Mouse (Mus musculus) liver, embryonic 11.5 days (tissue): ENCODE measurements at regions not wholly inside any gene's neighbourhood (a gene's known extent, or its start where the extent isn't known, plus 50 kb on each side); places are given as distances from the start of the nearest gene placed in this dataset.

Experiments
- ATAC-seq: fragments of 200-750 bp; cut with Nextera tagmentation; replicated peaks from 2 replicates; pipeline ENCODE4 v1.8.0; 2017; ENCODE audit warnings: moderate number of reproducible peaks, mild to moderate bottlenecking, moderate TSS enrichment, moderate library complexity; ENCODE audit not compliant: low FRiP score
- DNase-seq: peaks from one replicate; pipeline ENCODE4 v3.0.0-alpha.2; 2017; ENCODE audit warnings: low spot score
- H3K27ac ChIP-seq: fragments of 300-500 bp; sonication (generic); 2 replicates; pipeline ENCODE4 v1.5.1; 2014; ENCODE audit warnings: mild to moderate bottlenecking, low read depth, low read length, control low read depth
- H3K27me3 ChIP-seq: fragments of 300-500 bp; sonication (generic); replicated peaks from 2 replicates; pipeline ENCODE4 v1.6.1; 2014; ENCODE audit warnings: low read length, mixed read lengths; ENCODE audit not compliant: control insufficient read depth, insufficient read depth
- H3K36me3 ChIP-seq: fragments of 300-500 bp; sonication (generic); 2 replicates; pipeline ENCODE4 v1.6.1; 2014; ENCODE audit warnings: mild to moderate bottlenecking, low read length, moderate library complexity, mixed read lengths; ENCODE audit not compliant: control insufficient read depth, insufficient read depth
- H3K4me1 ChIP-seq: fragments of 300-500 bp; sonication (generic); replicated peaks from 2 replicates; pipeline ENCODE4 v1.6.1; 2014; ENCODE audit warnings: low read length, mixed read lengths; ENCODE audit not compliant: control insufficient read depth, insufficient read depth
- H3K4me2 ChIP-seq: fragments of 300-500 bp; sonication (generic); 2 replicates; pipeline ENCODE4 v1.6.1; 2014; ENCODE audit warnings: mild to moderate bottlenecking, control low read depth, moderate library complexity
- H3K4me3 ChIP-seq: fragments of 300-500 bp; sonication (generic); 2 replicates; pipeline ENCODE4 v1.5.1; 2014; ENCODE audit warnings: low read depth, low read length, control low read depth
- H3K9ac ChIP-seq: fragments of 300-500 bp; sonication (generic); 2 replicates; pipeline ENCODE4 v1.6.1; 2014; ENCODE audit warnings: low read depth, low read length, control low read depth
- H3K9me3 ChIP-seq: fragments of 300-500 bp; sonication (generic); 2 replicates; pipeline ENCODE4 v1.6.1; 2016; ENCODE audit warnings: low read length, inconsistent platforms, mixed read lengths; ENCODE audit not compliant: control insufficient read depth
- WGBS: fragments of 180-500 bp; shearing (Covaris S2); extraction: QIAGEN DNeasy Blood & Tissue Kit; methylation state at CpG from one replicate; pipeline ENCODE4 v1.1.7; 2014; 5-methylcytosine and 5-hydroxymethylcytosine counted together

GRCm38 (mm10) chr5:133400826-133401225 is 698.7 kb upstream of the Castor2 start:
- ATAC-seq (no peak), DNase-seq (no peak)
- no peaks in the 10 kb centered on the region for H3K36me3 ChIP-seq
- no peak overlapping the region for H3K27ac ChIP-seq
- no peak overlapping the region for H3K4me2 ChIP-seq
- WGBS = 44% methylated on average over 1 of the region's 1 CpGs
- no peak overlapping the region for H3K9ac ChIP-seq
- no peaks in the 10 kb centered on the region for H3K4me1 ChIP-seq
- no peak overlapping the region for H3K4me3 ChIP-seq
- H3K27me3 ChIP-seq = no peaks in the 10 kb centered on the region
- no peaks in the 10 kb centered on the region for H3K9me3 ChIP-seq

- no peaks in the 10 kb centered on the region for H3K4me1 ChIP-seq
- ATAC-seq = no peak
- WGBS = 67% methylated on average over 4 of the region's 4 CpGs
Observed at GRCm38 (mm10) chr5:133389896-133390295, 709.6 kb upstream of the Castor2 start.

GRCm38 (mm10) chr5:133389023-133389840 is 710.3 kb upstream of the Castor2 start:
- no peaks in the 10 kb centered on the region for H3K9me3 ChIP-seq
- 69% methylated on average over 6 of the region's 6 CpGs for WGBS
- H3K4me3 ChIP-seq = no peak overlapping the region
- no peaks in the 10 kb centered on the region for H3K36me3 ChIP-seq
- DNase-seq (no peak), ATAC-seq (no peak)
- H3K27me3 ChIP-seq = no peaks in the 10 kb centered on the region
- H3K4me2 ChIP-seq = no peak overlapping the region
- no peak overlapping the region for H3K9ac ChIP-seq
- no peaks in the 10 kb centered on the region for H3K4me1 ChIP-seq
- H3K27ac ChIP-seq = no peak overlapping the region

More at GRCm38 (mm10) chr5:133389896-133390295, 709.6 kb upstream of the Castor2 start:
- Histone ChIP-seq H3K4me2 (no peak overlapping the region), H3K27ac (no peak overlapping the region), H3K9me3 (no peaks in the 10 kb centered on the region), H3K27me3 (no peaks in the 10 kb centered on the region), H3K36me3 (no peaks in the 10 kb centered on the region), H3K4me3 (no peak overlapping the region), H3K9ac (no peak overlapping the region)
- DNase-seq = no peak

GRCm38 (mm10) chr5:133385374-133386349 is 713.8 kb upstream of the Castor2 start:
- H3K4me3 ChIP-seq = no peak overlapping the region
- no peaks in the 10 kb centered on the region for H3K4me1 ChIP-seq
- DNase-seq (no peak), ATAC-seq (no peak; the same call in 1 of the 2 replicates)
- 56% methylated on average over 10 of the region's 10 CpGs for WGBS
- no peaks in the 10 kb centered on the region for H3K9me3 ChIP-seq
- H3K36me3 ChIP-seq = no peaks in the 10 kb centered on the region
- H3K27ac ChIP-seq = no peak overlapping the region
- H3K9ac ChIP-seq = no peak overlapping the region
- H3K4me2 ChIP-seq = no peak overlapping the region
- no peaks in the 10 kb centered on the region for H3K27me3 ChIP-seq

- no peaks in the 10 kb centered on the region for H3K4me1 ChIP-seq
- H3K9ac ChIP-seq = no peak overlapping the region
- no peak overlapping the region for H3K4me2 ChIP-seq
- no peak for DNase-seq
- H3K27me3 ChIP-seq = no peaks in the 10 kb centered on the region
- no peak for ATAC-seq
- H3K36me3 ChIP-seq = no peaks in the 10 kb centered on the region
- no peak overlapping the region for H3K27ac ChIP-seq
- H3K9me3 ChIP-seq = no peaks in the 10 kb centered on the region
- WGBS = 83% methylated on average over 3 of the region's 3 CpGs
- no peak overlapping the region for H3K4me3 ChIP-seq
Observed at GRCm38 (mm10) chr5:133365771-133366170, 733.7 kb upstream of the Castor2 start.

GRCm38 (mm10) chr5:133347516-133347915 is 752.0 kb upstream of the Castor2 start:
- DNase-seq (no peak), ATAC-seq (no peak)
- H3K36me3 ChIP-seq = no peaks in the 10 kb centered on the region
- 87% methylated on average over 3 of the region's 3 CpGs for WGBS
- no peak overlapping the region for H3K4me3 ChIP-seq
- no peaks in the 10 kb centered on the region for H3K27me3 ChIP-seq
- H3K4me2 ChIP-seq = no peak overlapping the region
- no peaks in the 10 kb centered on the region for H3K4me1 ChIP-seq
- H3K9me3 ChIP-seq = no peaks in the 10 kb centered on the region
- no peak overlapping the region for H3K9ac ChIP-seq
- no peak overlapping the region for H3K27ac ChIP-seq

GRCm38 (mm10) chr5:133341973-133342372 is 757.5 kb upstream of the Castor2 start:
- DNase-seq (no peak), ATAC-seq (no peak)
- Histone ChIP-seq H3K27ac (no peak overlapping the region), H3K4me2 (no peak overlapping the region), H3K4me1 (no peaks in the 10 kb centered on the region), H3K36me3 (no peaks in the 10 kb centered on the region), H3K4me3 (no peak overlapping the region), H3K27me3 (no peaks in the 10 kb centered on the region), H3K9me3 (no peaks in the 10 kb centered on the region), H3K9ac (no peak overlapping the region)
- 86% methylated on average over 3 of the region's 3 CpGs for WGBS

GRCm38 (mm10) chr5:133320626-133321025 is 777.5 kb upstream of the Auts2 start:
- Histone ChIP-seq H3K4me2 (no peak overlapping the region), H3K4me3 (no peak overlapping the region), H3K9me3 (no peaks in the 10 kb centered on the region), H3K4me1 (no peaks in the 10 kb centered on the region), H3K36me3 (no peaks in the 10 kb centered on the region), H3K9ac (no peak overlapping the region), H3K27me3 (no peaks in the 10 kb centered on the region), H3K27ac (no peak overlapping the region)
- WGBS = 45% methylated on average over 2 of the region's 2 CpGs
- DNase-seq = no peak
- 0 out of 2 replicates have a peak, but pooled peaks have one; percentile 34 for ATAC-seq
